Mouse (Mus musculus) B cell, adult 67 days (primary cell): Measurements from ENCODE around the gene Shd. TPM values are rescaled to one million over a fixed set of nuclear protein-coding genes. Genes with fewer than 3 reads are reported as not detected.

Source experiments
- total RNA-seq, 2 experiments: library from RNA; stranded (reverse); gene quantifications; 4 replicates each; pipeline ENCODE4 v1.2.4; 2023

The Shd gene
- total RNA-seq = 1 to 10 TPM; 1.6 to 5.1 TPM

GRCm38 (mm10) chr17:55969966-55970891, at the start of gene Shd:
TSS of gene Shd (plus strand) at chr17:55970467.

DNA sequence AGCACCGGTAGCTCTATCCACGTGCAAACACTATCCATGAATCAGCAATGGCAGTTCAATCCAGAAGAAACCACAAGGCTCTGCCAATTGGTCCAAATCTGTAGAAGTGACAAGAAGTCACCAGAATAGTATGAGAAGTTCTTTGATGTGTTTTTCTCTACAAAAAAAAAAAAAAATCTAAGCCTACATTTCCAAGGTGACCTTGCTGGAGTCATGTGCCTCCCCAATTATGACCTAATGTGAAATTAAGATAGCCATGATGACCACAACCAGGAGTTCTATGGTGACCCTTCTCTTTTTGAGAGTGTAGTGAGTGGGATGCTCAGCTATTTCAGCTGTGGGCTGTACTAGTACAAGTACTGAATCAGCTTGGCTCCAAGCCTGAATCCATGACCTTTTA, 20.9 kb upstream of the Shd start, which contains the start of gene Zfp119b:
Zfp119b (minus strand) TSS at position 101 of the 400 bp plus-strand sequence.

GRCm38 (mm10) chr17:55952447-55953027, 17.7 kb upstream of the Shd start, which contains the start of gene Ebi3:
TSS of gene Ebi3 (plus strand) at chr17:55952640.

GRCm38 (mm10) chr17:55958918-55959728, 11.1 kb upstream of the Shd start, which contains the start of gene Yju2:
TSS of gene Yju2 (plus strand) at chr17:55959099.

DNA sequence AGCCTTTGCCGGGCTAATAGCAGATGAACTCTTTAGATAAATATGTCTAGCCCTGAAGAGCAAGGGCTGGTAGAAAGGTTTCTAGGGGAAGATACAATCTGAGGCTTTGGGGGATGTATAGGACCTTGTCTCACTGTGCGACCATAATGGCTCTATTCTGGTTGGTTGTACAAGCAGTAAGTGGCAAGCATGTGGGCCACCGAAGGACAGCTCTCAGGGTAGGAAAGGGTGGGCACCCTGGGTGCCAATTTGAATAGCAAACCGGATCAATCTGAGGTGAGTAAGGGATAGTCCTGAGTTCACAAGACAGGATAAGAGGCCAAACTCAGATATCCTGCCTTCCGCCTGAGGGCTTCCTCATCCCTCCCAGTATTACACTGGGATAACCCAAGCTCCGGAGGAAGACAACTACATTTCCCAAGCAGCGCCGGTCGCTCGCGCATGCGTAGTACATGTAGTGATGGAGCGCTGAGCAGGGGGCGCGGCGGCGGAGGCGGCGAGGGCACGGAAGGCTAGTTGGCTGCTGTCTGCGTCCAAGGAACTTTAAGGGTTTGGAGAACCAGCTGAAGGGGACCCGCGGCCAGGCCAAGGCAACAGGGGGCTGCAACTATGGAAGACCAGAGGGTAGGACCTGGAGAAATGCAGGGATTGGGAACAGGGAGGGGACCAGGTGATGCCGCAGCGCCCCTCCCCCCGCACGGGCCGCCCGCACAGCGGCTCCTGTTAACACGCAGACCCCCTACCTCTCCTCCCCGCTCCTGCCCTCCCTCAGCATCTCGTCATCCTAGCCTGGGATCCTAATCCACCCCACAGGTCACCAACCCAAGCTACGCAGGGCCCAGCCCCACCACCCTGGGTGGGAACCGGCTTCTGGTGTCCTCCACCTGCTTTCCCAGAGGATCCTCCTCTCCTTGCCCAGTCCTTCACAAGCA, 16.0 kb downstream of the Shd start, which contains the start of gene Fsd1:
Fsd1 (plus strand) TSS at position 480 of the 932 bp plus-strand sequence.

GRCm38 (mm10) chr17:56005415-56006061, 35.3 kb downstream of the Shd start, which contains the start of the genes Stap2 and Mpnd:
TSS of gene Stap2 (minus strand) at chr17:56005584.
TSS of gene Mpnd (plus strand) at chr17:56005711.

Other genes with a start within 250 kb of the Shd start
- gene Adgre4, start 220.5 kb upstream of the Shd start, total RNA-seq = 1 to 10 TPM in 1 of 2 experiments, under 1 TPM in 1; 0.47 to 1.6 TPM
- gene Zfp119a, start 91.5 kb upstream of the Shd start, total RNA-seq = 10 to 100 TPM; 10.6 to 15.7 TPM
- 10 to 100 TPM; 22.5 to 26.0 TPM for gene Zfp959, start 78.4 kb upstream of the Shd start, total RNA-seq
- 1 to 10 TPM; 5.8 to 7.4 TPM for gene Zfp119b, start 21.0 kb upstream of the Shd start, total RNA-seq
- gene Ebi3, start 17.8 kb upstream of the Shd start, total RNA-seq = 10 to 100 TPM; 14.8 to 16.0 TPM
- 10 to 100 TPM; 50.3 to 58.0 TPM for gene Yju2, start 11.4 kb upstream of the Shd start, total RNA-seq
- gene Fsd1, start 16.0 kb downstream of the Shd start, total RNA-seq = not detected
- gene Stap2, start 35.1 kb downstream of the Shd start, total RNA-seq = under 1 TPM; 0.44 to 0.50 TPM
- gene Mpnd, start 35.2 kb downstream of the Shd start, total RNA-seq = 10 to 100 TPM; 62.8 to 82.7 TPM
- gene Sh3gl1, start 66.2 kb downstream of the Shd start, total RNA-seq = 100 to 1,000 TPM in 1 of 2 experiments, 10 to 100 TPM in 1; 90.7 to 101 TPM
- gene Chaf1a, start 70.0 kb downstream of the Shd start, total RNA-seq = 1 to 10 TPM; 2.9 to 3.3 TPM
- 10 to 100 TPM; 55.0 to 65.0 TPM for gene Ubxn6, start 104.6 kb downstream of the Shd start, total RNA-seq
- gene Hdgfl2, start 109.2 kb downstream of the Shd start, total RNA-seq = 100 to 1,000 TPM; 121 to 127 TPM
- gene Plin4, start 139.3 kb downstream of the Shd start, total RNA-seq = not detected
- gene Plin5, start 147.1 kb downstream of the Shd start, total RNA-seq = not detected
- not detected for gene Lrg1, start 151.5 kb downstream of the Shd start, total RNA-seq
- under 1 TPM; 0.87 to 0.92 TPM for gene Sema6b, start 169.9 kb downstream of the Shd start, total RNA-seq
- gene Tnfaip8l1, start 192.0 kb downstream of the Shd start, total RNA-seq = under 1 TPM; 0.33 to 0.46 TPM
- 10 to 100 TPM; 45.9 to 46.6 TPM for gene Mydgf, start 213.5 kb downstream of the Shd start, total RNA-seq
- gene Dpp9, start 248.4 kb downstream of the Shd start, total RNA-seq = 10 to 100 TPM; 53.3 to 54.6 TPM